Mouse (Mus musculus) cerebellum, postnatal 36 days (tissue): ENCODE measurements around the gene Apoa5.

ENCODE experiments used
- DNase-seq, 2 experiments: peaks; one replicate each; pipeline ENCODE4 v3.0.0; 2021 to 2022; ENCODE audit warnings: mixed read lengths in 2 of 2

Apoa5 gene

GRCm38 (mm10) chr9:46268343-46268873, at the start of gene Apoa5:
Gene Apoa5 (plus strand): TSS chr9:46268633.
- DNase-seq: no peak

- no peak for DNase-seq
Measured at GRCm38 (mm10) chr9:46223090-46223489, 45.3 kb upstream of the Apoa5 start.

- DNase-seq: no peak
Measured at GRCm38 (mm10) chr9:46224101-46224500, 44.3 kb upstream of the Apoa5 start.

GRCm38 (mm10) chr9:46224945-46225660, 43.3 kb upstream of the Apoa5 start:
- DNase-seq: no peak

- DNase-seq: no peak
Measured at GRCm38 (mm10) chr9:46227064-46227614, 41.3 kb upstream of the Apoa5 start.

GRCm38 (mm10) chr9:46228491-46228890, 39.9 kb upstream of the Apoa5 start, which contains the start of gene Apoa1:
Gene Apoa1 (plus strand): TSS chr9:46228580.
- DNase-seq: no peak

- peak; percentile 89 to 90 for DNase-seq
Measured at GRCm38 (mm10) chr9:46229573-46230449, 38.6 kb upstream of the Apoa5 start.

GRCm38 (mm10) chr9:46230450-46230975, 37.9 kb upstream of the Apoa5 start:
- DNase-seq: no peak

- DNase-seq: peak; percentile 32 to 34
Measured at GRCm38 (mm10) chr9:46235196-46235595, 33.2 kb upstream of the Apoa5 start.

- DNase-seq: no peak
Measured at GRCm38 (mm10) chr9:46235596-46235648, 33.0 kb upstream of the Apoa5 start, which contains the start of gene Apoc3. Gene Apoc3 (minus strand): TSS chr9:46235636.

GRCm38 (mm10) chr9:46235649-46236048, 32.8 kb upstream of the Apoa5 start:
- no peak for DNase-seq

GRCm38 (mm10) chr9:46238850-46239249, 29.6 kb upstream of the Apoa5 start:
- DNase-seq: no peak

- DNase-seq: no peak
Measured at GRCm38 (mm10) chr9:46240526-46241153, 27.8 kb upstream of the Apoa5 start, which contains the start of gene Apoa4. Gene Apoa4 (plus strand): TSS chr9:46240696.

GRCm38 (mm10) chr9:46241818-46242217, 26.6 kb upstream of the Apoa5 start:
- DNase-seq: no peak

GRCm38 (mm10) chr9:46243122-46243521, 25.3 kb upstream of the Apoa5 start:
- no peak for DNase-seq

GRCm38 (mm10) chr9:46243584-46243983, 24.8 kb upstream of the Apoa5 start:
- DNase-seq: no peak

- DNase-seq: peak; percentile 66 to 80
Measured at GRCm38 (mm10) chr9:46246752-46247324, 21.6 kb upstream of the Apoa5 start.

GRCm38 (mm10) chr9:46256177-46256576, 12.3 kb upstream of the Apoa5 start:
- DNase-seq: no peak

GRCm38 (mm10) chr9:46256658-46257385, 11.6 kb upstream of the Apoa5 start:
- no peak for DNase-seq

GRCm38 (mm10) chr9:46257546-46257945, 10.9 kb upstream of the Apoa5 start:
- no peak for DNase-seq

- DNase-seq: no peak
Measured at GRCm38 (mm10) chr9:46259111-46259510, 9.3 kb upstream of the Apoa5 start.

- no peak for DNase-seq
Measured at GRCm38 (mm10) chr9:46261131-46261530, 7.3 kb upstream of the Apoa5 start.
